Mouse (Mus musculus) fibroblast of lung, adult 2 months (primary cell): ENCODE results near the gene Isoc2b.
A peak's percentile ranks its signal among the peaks of the same experiment; 100 is the strongest.
"Not testable (repeated sequence)": the region's sequence is repeated elsewhere in the genome, so short reads cannot be mapped to it uniquely, and the experiment has no call there.

Source experiments
- DNase-seq: peaks from one replicate; pipeline ENCODE4 v3.0.0-alpha.2; 2011; ENCODE audit warnings: low read depth

Gene Isoc2b

DNA sequence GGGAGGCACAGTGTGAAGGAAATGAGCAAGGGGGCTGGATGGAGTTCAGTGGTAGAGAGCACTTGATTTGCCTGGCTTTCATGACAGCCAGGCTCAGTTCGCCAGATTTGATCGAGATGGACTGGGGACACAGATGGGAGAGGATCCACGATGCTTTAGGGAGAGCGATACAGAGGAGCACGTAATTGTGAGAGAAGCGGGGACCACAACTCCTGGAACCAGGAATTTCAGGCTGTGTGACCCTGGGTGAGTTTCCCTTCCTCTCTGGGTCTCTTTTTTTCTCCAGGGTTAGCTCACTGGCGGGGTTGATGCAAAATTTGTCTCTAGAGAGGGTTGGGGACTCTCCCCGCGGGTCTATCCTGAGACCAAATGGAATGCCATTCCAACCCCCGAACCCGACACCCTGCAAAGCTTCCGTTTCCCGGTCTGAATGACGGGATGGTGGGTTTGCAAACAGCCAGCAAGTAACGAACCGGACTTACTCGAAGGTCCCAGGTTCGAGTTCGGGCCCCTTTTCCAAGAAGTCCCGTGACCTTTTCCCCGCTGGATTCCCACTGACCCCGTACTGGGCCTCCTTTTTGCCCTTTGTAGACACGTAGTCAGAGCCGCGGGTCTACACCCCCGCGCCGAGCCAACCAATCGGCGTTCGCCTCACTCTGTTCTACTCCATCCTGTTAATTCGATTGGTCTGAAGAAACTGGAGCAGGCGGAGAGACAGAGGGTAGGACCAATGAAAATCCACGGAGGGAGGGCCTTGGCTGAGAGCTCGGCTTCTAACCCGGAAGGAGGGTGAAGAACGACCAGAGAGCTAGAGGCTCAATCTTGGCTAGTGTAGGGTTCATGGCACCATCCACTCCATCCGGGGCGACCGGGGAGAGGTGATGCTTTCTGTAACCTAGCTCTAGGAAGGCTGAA, 4.2 kb downstream of the Isoc2b start:
- DNase-seq, result peak; percentile 99

DNA sequence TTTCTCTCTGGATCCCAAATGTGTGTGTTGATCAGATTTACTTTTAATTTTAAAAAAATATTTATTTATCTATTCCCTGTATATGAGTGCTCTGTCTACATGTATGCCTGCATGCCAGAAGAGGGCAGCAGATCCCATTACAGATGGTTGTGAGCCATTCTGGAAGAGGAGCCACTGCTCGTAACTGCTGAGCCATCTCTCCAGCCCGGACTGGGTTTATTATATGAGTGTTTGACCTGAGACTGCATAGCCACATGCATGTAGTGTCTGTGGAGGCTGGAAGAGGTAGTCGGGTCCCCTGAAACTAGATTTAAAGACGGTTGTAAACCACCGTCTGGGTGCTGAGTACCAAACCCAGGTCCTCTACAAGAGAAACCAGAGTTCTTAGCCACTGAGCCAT, 5.0 kb downstream of the Isoc2b start:
- no peak for DNase-seq

DNA sequence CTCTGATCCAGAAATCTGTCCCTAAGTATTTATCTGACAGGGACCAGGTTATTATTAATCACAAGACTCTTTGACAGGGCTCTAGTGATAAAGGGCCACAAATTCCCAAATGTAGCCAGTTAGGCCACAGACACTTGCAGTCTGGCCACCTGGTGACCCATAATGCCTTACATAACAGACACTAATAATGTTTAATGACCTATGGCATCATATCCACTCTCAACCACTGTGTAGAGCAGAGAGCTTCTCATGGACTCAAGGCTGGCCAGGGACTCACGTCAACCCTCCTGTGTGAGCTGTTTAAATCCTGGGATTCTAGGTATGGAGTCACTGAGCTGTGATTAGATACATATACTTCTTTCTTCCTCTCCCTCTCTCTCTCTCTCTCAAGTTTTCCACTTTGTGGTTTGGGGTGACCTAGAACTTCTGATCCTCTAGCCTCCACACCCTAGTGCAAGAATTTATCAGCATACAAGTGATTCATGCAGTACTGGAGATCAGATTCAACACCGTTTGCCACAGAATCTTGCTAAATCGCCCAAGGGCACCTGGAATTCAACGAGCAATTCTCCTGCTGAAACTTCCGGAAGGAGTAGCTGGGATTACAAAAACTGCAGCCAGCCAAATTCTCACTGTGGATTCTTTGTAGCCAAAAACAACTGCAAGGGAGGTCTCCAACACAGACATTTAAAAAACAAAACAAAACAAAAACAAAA, 5.8 kb downstream of the Isoc2b start:
- no peak for DNase-seq

DNA sequence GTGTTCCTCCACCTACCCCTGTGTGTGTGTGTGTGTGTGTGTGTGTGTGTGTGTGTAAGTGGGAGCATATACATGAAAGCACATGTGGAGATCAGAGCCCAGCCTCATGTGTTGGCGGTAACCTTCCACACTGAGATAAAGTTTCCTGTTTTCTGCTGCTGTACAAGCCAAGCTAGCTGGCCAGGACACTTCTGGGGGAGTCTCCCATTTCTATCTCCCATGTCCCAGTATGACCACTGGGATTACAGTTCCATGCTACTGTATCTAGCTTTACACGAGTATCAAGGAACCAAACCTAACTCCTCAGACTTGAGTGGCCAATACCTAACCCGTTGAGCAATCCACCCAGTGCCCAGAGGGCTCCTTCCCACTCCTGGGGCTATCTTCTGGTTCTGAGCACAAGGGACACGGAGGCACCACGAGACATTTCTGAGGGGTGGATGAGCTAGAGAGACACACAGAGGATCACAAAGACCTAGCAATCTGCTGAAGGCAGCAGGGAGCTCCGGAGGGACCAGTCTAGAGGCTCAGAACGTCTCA, 6.4 kb downstream of the Isoc2b start:
- DNase-seq, result no peak

DNA sequence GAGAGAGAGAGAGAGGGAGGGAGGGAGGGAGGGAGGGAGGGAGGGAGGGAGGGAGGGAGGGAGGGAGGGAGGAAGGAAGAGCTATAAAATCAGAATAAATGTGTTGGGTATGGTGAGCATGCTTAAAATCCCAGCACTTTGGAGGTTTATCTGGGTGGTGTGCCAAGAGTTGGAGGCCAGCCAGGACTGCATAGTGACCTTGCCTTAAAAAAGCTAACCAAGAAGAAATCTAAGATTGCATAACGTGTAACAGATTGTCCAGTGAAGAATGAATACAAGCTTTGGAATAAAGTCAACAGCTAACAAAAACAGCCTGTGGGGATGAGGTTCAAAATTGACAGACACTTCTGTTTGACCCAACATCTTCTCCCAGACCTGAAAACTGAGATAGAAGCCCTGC, 7.0 kb downstream of the Isoc2b start:
- peak; percentile 92 for DNase-seq

DNA sequence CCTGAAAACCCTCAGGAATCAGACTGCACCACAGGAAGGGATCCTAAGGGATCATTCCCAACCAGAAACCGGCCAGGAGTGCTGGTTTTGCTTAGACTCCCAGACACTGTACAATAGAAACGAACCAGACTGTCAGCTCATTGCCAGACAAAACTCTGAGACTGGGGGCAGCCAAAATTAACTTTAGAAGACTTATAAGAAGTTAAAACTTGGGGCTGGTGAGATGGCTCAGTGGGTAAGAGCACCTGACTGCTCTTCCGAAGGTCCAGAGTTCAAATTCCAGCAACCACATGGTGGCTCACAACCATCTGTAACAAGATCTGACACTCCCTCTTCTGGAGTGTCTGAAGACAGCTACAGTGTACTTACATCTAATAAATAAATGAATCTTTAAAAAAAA, 9.1 kb downstream of the Isoc2b start:
- DNase-seq, result not testable (repeated sequence)

DNA sequence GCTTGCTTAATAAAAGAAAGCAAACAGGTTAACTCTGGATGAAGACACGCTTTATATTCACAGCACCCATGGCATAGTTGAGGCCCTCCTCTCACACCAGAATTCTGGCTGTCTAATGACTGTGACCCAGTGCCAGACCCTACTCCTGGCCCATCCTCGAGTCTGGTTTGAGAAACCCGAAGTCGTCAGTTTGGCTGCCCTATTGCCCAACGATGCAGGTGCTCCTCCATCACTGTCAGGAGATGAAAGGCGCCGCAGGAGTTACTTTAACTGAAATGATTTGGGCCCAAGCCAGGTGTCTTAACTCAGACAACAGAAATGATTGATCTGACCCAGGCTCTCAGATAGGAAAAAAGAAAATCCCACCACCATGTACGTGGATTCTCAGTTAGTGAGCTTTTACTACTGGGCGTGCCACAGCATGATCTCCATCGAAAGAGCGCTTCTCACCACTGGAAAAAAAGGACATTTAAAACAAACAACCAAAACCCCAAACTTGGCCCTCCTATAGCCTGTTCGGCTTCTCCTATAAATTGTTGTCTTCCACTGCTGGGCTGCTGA, 10.6 kb downstream of the Isoc2b start:
- DNase-seq, result no peak

DNA sequence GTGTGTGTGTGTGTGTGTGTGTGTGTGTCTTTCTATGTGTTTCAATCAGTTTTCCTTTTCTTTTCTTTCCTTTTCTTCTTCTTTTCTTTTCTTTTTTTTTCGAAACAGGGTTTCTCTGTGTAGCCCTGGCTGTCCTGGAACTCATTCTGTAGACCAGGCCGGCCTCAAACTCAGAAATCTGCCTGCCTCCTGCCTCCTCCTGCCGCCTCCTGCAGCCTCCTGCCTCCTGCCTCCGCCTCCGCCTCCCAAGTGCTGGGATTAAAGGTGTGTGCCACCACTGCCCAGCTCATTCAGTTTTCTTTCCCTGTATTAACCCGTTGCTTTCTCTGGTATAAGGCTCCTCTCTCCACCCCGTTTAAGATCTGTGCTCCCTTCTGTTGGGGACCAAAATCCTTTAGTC, 12.7 kb downstream of the Isoc2b start:
- no peak for DNase-seq

DNA sequence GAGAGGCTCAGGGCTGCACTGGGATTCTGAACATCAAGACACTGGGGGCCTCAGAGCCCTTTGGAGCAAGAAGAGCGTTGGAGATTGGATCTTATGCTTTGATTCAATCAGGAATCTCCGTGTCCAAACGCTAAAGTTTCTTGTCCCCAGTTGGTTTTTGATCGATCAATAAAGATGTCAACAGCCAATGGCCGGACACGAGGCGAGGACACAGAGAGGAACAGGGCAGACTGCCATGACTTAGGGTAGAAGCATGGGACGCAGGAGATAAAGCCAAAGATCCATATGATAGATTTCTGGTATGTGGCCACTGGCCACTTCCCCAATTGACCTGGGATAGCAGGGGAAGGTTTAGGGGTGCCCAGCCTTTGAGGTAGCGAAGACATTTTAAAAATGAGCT, 13.6 kb downstream of the Isoc2b start:
- no peak for DNase-seq

DNA sequence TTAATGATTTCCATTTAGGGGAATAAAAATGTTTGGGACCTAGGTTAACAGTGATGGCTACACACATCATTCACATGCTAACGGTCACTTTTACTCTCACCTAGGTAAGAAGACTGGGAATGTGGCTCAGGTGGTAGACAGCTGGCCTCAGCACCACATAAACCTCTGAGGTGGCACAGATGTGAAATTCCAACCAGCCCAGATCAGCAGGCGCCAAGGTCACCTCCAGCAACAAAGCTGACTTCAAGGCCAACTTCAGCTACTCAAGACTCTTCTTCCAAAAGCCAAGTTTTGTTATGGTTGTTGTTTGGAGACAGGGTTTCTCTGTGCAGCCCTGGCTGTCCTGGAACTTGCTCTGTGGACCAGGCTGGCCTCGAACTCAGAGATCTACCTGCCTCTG, 16.4 kb downstream of the Isoc2b start:
- no peak for DNase-seq

DNA sequence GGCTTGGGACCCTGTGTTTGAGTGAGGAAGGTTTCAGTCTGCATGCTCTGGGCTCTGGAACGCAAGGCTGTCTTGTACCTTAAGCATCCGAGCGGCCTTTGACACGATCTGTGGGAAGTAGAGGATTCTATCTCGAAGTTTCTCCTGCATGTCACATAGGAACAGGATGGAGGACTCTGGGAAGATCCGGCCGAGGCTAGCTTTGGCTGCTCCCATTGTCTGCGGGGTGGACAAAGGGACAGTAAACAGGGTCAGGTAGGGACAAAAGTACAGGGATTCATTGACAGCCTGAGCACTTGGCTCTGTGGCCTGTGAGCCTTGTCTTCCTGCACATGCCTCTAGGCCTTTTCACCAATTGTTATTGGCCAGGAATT, 18.8 kb downstream of the Isoc2b start:
- DNase-seq, result no peak

DNA sequence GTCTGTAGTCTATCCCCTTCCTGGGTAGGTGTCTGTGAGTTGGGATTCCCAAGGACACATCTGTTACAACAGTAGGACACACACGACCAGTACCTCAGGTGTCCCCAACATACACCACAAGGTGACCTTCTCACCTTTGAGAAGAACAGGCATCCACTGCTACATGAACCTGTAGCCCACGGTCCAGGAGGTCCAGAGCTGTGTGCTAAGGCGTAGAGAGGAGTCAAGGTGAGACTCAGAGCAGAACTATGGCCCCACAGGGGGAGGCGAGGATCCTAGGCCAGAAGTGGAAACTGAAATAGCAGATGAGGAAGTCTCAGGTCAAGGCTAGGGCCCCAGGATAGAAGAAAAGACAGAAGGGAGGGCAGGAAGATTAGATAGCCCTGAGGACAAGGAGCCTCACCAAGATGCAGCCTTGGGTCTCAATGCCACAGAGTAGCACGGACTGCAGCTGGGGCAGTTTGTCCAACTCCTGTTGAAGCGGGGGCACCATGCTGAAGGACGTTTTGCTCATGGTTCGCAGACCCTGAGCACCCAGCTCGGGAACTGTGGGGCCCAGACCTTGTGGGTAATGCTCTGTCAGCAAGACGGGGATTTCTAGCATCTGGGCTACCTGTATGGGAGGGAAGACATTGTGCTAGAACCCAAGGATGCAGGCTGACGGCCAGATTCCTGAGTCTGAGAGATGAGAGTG, 19.3 kb downstream of the Isoc2b start:
- no peak for DNase-seq

DNA sequence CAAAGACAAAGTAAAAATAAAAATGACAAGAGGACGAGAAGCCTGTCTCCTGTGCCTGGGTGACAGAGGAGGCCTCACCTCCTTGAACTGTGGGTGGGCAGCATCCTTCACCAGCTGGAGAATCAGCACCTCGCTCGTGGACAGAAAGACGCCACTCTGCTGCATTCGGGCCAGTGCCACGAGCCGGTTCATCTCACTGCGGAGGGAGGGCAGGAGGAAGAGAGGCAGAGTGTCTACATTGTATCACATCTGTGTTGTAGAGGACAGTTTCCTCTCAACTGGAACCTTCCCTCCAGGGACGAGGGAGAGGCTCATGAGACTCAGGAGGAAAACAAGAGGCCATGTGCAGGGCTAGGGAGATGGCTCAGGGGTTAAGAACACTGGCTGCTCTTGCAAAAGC, 20.7 kb downstream of the Isoc2b start:
- DNase-seq, result no peak

DNA sequence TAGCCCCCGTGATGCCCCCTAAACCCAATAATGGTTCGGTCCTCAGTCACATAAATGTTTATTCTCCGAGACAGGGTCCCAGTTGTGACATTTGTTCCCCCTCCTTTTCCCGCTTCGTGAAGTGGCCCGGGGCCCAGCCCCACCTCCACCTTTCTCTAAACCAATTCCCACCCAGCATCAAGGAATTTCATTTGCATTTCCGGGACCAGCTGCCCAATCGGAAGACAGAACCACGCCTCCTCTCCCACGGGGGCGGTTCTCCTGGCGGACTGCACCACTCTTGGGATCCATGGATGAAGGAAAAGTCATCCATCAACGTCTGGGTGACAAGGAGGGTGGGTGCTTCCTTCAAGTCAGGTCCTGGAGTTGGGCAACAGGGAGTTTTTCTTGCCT, 25.1 kb downstream of the Isoc2b start:
- no peak for DNase-seq

DNA sequence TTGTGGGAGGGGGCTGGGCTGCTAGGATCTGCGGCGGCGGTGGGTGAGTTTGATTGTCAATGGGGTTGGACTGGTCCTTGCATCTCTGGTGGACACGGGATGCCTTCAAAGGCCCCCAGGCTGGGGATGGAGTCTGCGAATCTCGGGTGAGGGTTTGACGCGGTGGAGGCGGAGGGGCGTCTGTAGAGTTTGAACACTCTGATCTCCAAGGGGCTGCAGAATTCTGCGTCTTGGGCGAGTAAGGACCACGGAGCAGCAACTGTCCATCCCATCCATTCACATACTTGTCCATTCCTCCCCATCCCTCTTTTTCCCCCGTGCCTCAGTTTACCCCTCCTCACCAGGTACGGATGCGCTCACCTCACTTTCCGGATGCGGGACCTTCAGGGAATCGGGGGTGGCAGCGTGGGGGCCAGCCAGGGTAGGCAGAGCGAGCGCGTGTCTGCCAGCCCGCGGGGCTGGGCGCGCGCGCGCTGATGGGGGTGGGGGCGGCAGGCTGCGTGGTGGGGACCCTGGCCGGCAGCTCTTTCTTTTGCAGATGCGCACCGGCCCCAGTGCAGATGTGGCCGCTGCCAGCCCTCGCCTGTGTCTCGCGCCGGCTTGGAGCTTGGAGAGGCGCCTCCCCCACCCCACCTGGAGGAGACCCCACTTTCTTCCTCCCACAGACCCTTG, 25.7 kb downstream of the Isoc2b start, which contains the start of gene Shisa7:
Shisa7 (minus strand) TSS at position 452 of the 672 bp plus-strand sequence.
- DNase-seq, result no peak

DNA sequence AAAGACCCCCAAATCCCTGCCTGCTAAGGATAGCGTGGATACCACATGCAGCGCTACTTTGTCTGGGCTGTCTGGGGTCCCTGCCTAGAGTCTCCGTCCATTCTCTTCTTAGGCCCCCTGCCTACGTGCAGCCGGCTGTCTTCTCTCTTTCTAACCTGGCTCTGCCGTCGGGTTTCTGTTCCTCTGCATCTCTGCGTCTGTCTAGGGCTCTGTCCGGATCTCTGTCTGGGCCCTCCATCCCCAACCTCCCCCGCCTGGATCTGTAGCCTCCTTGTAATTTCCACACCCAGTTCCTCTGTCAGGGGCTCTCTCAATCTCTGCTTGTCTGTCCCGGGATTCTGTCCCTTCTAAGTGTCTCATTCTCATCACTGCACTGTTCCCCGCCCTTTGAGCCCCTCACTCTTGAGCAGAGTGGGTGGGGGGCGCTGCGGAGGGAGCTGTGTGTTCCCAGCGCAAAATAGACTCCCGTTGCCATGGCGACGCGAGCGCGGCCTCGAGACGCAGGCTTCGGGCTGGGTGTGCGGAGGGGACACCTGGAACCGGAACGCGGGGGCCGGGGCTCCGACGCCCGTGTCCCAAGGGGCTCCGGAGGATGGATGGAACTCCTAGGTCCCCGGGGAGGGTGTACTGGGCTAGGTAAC, 26.3 kb downstream of the Isoc2b start:
- no peak for DNase-seq

DNA sequence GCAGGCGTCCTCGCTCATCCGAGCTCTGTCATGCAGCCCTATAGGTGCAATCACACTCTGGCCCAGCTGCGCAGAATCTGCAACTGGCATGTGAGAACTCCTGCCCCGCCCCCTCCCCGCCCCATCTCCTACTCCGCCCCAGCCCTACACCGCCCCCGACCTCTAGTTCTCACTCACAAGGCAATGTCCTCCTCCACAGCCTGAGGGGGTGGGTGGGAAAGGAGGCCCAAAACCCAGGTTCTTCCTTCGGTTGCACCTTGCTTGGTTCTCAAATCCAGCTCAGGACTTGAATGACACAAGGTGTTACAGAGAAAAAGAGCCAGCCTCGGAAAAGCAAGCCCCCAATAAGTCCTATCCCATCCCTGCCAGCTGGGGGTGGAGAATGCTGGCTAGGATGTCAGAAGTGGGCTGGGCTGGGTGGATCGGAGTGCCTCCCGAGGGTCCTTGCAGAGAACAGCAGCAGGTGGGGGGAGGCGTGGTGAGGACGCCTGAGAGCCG, 27.4 kb downstream of the Isoc2b start:
- DNase-seq, result no peak

DNA sequence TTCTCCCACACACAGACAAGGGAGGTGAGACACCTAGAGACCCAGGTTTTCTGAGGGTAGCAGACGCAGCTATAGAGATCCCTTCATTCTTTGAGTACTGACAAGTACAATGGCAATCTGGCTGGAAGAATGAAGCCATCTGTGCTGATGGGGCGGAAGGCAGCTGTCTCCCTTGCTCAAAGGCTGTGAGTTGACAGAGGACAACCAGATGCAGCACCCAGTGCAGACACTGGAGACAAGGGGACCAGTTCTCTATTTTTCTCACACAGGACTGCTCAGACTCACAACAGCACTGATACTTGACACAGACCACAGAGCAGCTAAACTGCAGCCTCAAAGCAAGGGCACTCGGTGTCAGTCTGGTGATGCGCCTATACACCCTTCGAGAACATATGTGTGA, 28.0 kb downstream of the Isoc2b start:
- no peak for DNase-seq

DNA sequence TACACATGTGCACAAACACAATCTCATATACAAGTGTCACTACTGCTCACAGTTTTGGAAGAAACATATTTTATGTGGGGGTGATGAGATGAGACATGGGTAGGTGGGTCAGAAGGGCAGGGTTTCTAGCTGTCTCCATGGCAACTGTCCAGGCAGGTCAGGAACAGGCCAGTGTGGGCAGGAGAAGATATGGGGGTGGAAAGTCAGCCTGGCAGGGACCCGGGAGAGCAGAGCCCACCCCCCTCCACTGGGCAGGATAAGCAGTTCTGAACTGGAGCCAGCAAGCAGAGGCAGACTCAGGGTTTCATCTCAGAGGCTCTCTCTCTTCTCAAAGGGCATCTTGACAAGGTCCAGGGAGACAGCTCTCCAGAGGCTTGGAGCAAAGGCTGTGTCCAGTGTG, 32.4 kb downstream of the Isoc2b start:
- DNase-seq, result no peak

DNA sequence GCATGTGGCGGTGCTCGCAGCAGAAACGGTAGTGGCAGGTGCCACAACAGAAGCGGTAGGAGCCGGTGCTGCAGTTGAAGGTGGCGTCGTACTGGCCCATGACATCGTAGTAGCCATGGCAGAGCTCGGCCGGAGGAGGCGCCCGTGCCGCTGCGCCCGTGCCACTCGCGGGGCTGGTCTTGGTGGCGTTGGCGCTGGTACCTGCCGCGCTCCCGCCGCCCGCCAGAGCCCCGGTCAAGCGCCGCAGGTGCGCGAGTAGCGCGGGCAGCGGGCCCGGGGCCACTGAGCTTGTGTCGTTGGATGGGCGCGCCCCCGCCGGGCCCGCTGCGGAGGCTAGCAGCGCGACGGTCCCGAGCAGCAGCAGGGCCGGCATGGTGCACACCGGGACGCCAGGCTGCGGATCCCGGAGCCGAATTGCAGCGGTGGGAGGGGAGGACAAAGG, 33.7 kb downstream of the Isoc2b start:
- no peak for DNase-seq
